Mouse (Mus musculus) stomach, postnatal 0 days (tissue): Measurements from ENCODE around the gene Gmeb1. TPM values are rescaled to one million over a fixed set of nuclear protein-coding genes. Genes with fewer than 3 reads are reported as not detected.
"Not testable (repeated sequence)": the region's sequence is repeated elsewhere in the genome, so short reads cannot be mapped to it uniquely, and the experiment has no call there.

Experiments used
- ATAC-seq: fragments of 200-750 bp; cut with Nextera tagmentation; 2 replicates; pipeline ENCODE4 v1.8.0; 2017; ENCODE audit not compliant: low FRiP score, low TSS enrichment
- DNase-seq: peaks from one replicate; pipeline ENCODE4 v3.0.0-alpha.2; 2016; ENCODE audit warnings: low spot score
- H3K27ac ChIP-seq: fragments of 300-500 bp; sonication (generic); replicated peaks from 2 replicates; pipeline ENCODE4 v1.5.1; 2014; ENCODE audit warnings: mild to moderate bottlenecking, control low read depth
- H3K27me3 ChIP-seq: fragments of 300-500 bp; sonication (generic); 2 replicates; pipeline ENCODE4 v1.6.1; 2014; ENCODE audit warnings: low read length; ENCODE audit not compliant: control insufficient read depth, insufficient read depth
- H3K36me3 ChIP-seq: fragments of 300-500 bp; sonication (generic); 2 replicates; pipeline ENCODE4 v1.6.1; 2014; ENCODE audit warnings: low read length, mixed read lengths; ENCODE audit not compliant: control insufficient read depth, insufficient read depth
- H3K4me1 ChIP-seq: fragments of 300-500 bp; sonication (generic); replicated peaks from 2 replicates; pipeline ENCODE4 v1.6.1; 2014; ENCODE audit warnings: antibody characterized with exemption; ENCODE audit not compliant: control insufficient read depth, insufficient read depth
- H3K4me2 ChIP-seq: fragments of 300-500 bp; sonication (generic); replicated peaks from 2 replicates; pipeline ENCODE4 v1.6.1; 2014; ENCODE audit warnings: low read depth, mild to moderate bottlenecking, control low read depth, moderate library complexity
- H3K4me3 ChIP-seq: fragments of 300-500 bp; sonication (generic); 2 replicates; pipeline ENCODE4 v1.5.1; 2014; ENCODE audit warnings: low read depth, low read length, control low read depth
- H3K9ac ChIP-seq: fragments of 300-500 bp; sonication (generic); 2 replicates; pipeline ENCODE4 v1.6.1; 2014; ENCODE audit warnings: mild to moderate bottlenecking, low read length, control low read depth, mixed read lengths
- H3K9me3 ChIP-seq: fragments of 300-500 bp; sonication (generic); 2 replicates; pipeline ENCODE4 v1.6.1; 2016; ENCODE audit warnings: low read length; ENCODE audit not compliant: control insufficient read depth
- CTCF ChIP-seq: IDR thresholded peaks from 2 replicates; pipeline ENCODE4 v1.5.1; 2016; ENCODE audit warnings: antibody characterized with exemption, low read depth, mild to moderate bottlenecking, moderate library complexity
- EP300 ChIP-seq: optimal IDR thresholded peaks from 2 replicates; pipeline ENCODE3; 2016; ENCODE audit warnings: antibody characterized with exemption
- WGBS: fragments of 180-500 bp; shearing (Covaris S2); extraction: QIAGEN DNeasy Blood & Tissue Kit; methylation state at CpG from one replicate; pipeline ENCODE4 v1.1.7; 2014; 5-methylcytosine and 5-hydroxymethylcytosine counted together
- polyA plus RNA-seq: library from polyadenylated mRNA; unstranded; fragments of >200 nt; fragmentation: Nextera tagmentation; extraction: Ambion mirVana; gene quantifications from 2 replicates; pipeline ENCODE4 v1.2.1, GENCODE M21; 2015

The Gmeb1 gene
- polyA plus RNA-seq, 1 experiment from 2014 or later = 11.4 TPM

DNA sequence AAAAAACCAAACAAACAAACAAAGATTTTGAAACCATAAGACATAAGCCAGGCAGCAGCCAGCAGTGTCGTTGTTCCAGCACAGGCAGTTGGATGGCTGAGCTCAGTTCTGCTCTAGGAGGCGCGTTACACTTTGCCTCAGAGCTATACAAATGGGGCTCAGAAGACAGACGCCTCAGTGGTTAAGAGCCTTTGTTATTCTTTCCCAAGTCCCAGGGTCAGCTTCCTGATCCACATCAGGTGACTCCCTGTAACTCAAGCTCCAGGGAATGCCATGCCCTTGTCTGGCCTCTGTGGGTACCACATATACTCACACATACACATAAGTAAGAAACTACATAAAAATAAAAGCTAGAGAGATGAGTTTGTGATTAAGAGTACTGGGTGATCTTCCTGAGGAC lies 29.7 kb upstream of the Gmeb1 start:
- no peak for TF ChIP-seq EP300
- TF ChIP-seq CTCF = no peak
- H3K36me3 ChIP-seq = peaks cover 9% of the 10 kb centered on the region; the same call in 1 of the 2 replicates
- no peak overlapping the region for H3K4me2 ChIP-seq
- no peaks in the 10 kb centered on the region for H3K4me1 ChIP-seq
- ATAC-seq (no peak), DNase-seq (no peak)
- no peaks in the 10 kb centered on the region for H3K9me3 ChIP-seq
- H3K4me3 ChIP-seq = no peak overlapping the region
- H3K9ac ChIP-seq = no peak overlapping the region
- H3K27me3 ChIP-seq = no peaks in the 10 kb centered on the region
- WGBS = 94% methylated on average over 4 of the region's 4 CpGs
- H3K27ac ChIP-seq = no peak overlapping the region

DNA sequence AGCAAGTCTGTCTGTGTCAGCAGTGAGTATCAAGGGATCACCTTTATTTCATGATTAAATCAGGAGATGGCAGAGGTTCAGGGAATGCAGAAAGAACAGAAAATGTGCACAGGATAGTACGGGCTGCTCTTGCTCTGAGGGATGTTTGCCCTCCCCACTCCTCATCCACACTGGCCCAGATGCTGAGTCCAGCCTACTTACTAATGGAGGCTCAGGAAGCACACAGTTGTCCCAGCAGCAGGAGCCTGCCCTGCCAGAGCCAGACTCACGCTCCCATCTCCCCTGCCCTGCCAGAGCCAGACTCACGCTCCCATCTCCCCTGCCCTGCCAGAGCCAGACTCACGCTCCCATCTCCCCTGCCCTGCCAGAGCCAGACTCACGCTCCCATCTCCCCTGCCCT lies 27.4 kb upstream of the Gmeb1 start:
- H3K27ac ChIP-seq, H3K9ac ChIP-seq, H3K4me2 ChIP-seq, ATAC-seq, H3K4me3 ChIP-seq, H3K9me3 ChIP-seq, DNase-seq, H3K4me1 ChIP-seq, H3K27me3 ChIP-seq: not testable (repeated sequence)
- 92% methylated on average over 2 of the region's 5 CpGs for WGBS
- H3K36me3 ChIP-seq = peaks cover 14% of the 10 kb centered on the region; the same call in 1 of the 2 replicates

DNA sequence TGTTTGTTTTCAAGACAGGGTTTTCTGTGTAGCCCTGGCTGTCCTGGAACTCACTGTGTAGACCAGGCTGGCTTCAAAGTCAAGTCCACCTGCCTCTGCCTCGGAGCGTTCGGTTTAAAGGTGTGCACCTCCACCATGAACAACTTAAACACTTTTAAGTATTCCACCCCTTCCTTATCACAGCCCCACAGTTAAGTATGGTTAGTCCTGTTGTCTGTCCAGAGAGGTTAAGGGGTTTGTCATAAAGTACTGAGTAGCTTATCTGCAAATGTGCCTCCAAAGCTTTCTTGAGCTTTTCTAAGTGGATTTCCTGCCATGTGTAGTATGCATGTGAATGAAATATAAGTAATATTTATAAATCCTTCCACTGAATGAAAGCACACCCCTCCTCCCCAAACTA lies 14.5 kb upstream of the Gmeb1 start:
- no peak for TF ChIP-seq CTCF
- H3K27ac ChIP-seq = no peak overlapping the region
- no peaks in the 10 kb centered on the region for H3K36me3 ChIP-seq
- no peaks in the 10 kb centered on the region for H3K9me3 ChIP-seq
- H3K27me3 ChIP-seq = no peaks in the 10 kb centered on the region
- no peak overlapping the region for H3K4me2 ChIP-seq
- no peak overlapping the region for H3K9ac ChIP-seq
- whole genome bisulfite sequencing = 87% methylated on average over 3 of the region's 3 CpGs
- H3K4me3 ChIP-seq = no peak overlapping the region
- ATAC-seq = no peak
- no peak for DNase-seq
- 0 out of 2 replicates have a peak, but pooled peaks cover 2% of the 10 kb centered on the region for H3K4me1 ChIP-seq

DNA sequence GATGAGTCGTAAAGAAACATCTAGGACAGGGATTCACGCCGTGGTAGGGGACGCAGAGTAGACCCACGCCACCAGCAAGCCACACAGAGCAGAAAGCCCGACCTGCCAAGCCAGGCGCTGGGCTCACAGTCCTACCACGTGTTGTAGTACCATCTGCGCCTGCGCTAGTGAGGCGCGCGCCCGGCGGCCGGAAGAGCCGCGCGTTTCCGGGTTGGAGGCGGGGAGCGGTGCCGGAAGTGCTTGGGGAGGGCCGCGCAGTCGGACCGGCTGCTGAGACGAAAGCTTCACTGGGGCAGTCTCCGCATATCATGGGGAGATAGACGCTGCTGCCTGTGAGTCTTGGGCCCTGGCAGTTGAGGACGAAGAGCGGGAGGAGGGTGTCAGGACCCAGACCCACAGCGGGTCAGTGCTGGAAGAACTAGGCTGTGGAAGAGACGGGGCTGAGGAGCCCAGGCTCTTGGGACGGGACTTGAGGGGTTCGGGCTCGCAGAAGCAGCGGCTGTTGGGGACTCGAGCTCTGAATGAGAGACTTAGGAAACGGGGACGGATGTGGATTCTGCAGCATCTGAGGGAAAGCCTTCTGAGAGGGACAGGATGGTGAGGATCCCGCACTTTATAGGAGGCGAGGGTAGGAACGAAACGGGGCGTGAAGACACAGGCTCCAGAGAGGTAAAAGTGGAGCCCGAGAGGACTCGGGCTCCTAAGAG lies 12.9 kb upstream of the Gmeb1 start, which contains the start of gene Taf12:
Gene Taf12, plus strand, starts transcription at position 220 of the 707 bp plus-strand sequence.
- H3K36me3 ChIP-seq = no peaks in the 10 kb centered on the region
- no peaks in the 10 kb centered on the region for H3K9me3 ChIP-seq
- peak within 1 kb of the TSS; percentile 90 for H3K9ac ChIP-seq
- peak; percentile 38 for TF ChIP-seq EP300
- TF ChIP-seq CTCF = no peak
- WGBS = under 1% methylated on average over 48 of the region's 48 CpGs
- H3K4me3 ChIP-seq = peak within 1 kb of the TSS; percentile 82
- H3K4me1 ChIP-seq = 0 out of 2 replicates have a peak, but pooled peaks cover 2% of the 10 kb centered on the region
- no peaks in the 10 kb centered on the region for H3K27me3 ChIP-seq
- ATAC-seq = peak; percentile 92
- DNase-seq = peak; percentile 95
- H3K4me2 ChIP-seq = peak within 1 kb of the TSS; percentile 70
- H3K27ac ChIP-seq = peak within 1 kb of the TSS; percentile 95

DNA sequence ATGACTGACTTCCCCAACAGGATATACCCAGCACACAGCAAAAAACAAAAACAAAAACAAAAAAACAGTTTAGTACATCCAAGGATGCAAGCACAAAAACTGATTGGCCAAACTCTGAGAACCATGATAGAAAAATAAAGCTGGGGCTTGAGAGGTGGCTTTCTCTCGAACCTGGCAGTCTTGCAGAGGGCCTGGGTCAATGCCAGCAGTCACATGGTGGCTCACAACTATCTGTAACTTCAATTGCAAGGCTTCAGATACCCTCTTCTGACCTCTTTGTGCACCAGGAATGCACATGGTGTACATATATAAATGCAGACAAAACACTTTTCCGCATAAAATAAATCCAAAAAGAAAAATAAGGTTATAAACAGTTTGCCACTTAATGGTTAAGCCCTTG lies 11.8 kb upstream of the Gmeb1 start:
- H3K4me3 ChIP-seq = no peak overlapping the region
- H3K27ac ChIP-seq = no peak overlapping the region

More for the DNA sequence above, 11.8 kb upstream of the Gmeb1 start:
- 48% methylated on average over 2 of the region's 2 CpGs for WGBS
- TF ChIP-seq CTCF (no peak), EP300 (no peak)
- peak overlapping the region; percentile 70 for H3K4me2 ChIP-seq
- no peak overlapping the region for H3K9ac ChIP-seq
- DNase-seq (no peak), ATAC-seq (no peak)
- H3K36me3 ChIP-seq = no peaks in the 10 kb centered on the region
- 0 out of 2 replicates have a peak, but pooled peaks cover 2% of the 10 kb centered on the region for H3K4me1 ChIP-seq
- H3K9me3 ChIP-seq = no peaks in the 10 kb centered on the region
- H3K27me3 ChIP-seq = no peaks in the 10 kb centered on the region
